Mouse (Mus musculus): Measurements from ENCODE around the gene Gm15128. TPM values are rescaled to one million over a fixed set of nuclear protein-coding genes. Genes with fewer than 3 reads are reported as not detected.
"Not testable (repeated sequence)": the region's sequence is repeated elsewhere in the genome, so short reads cannot be mapped to it uniquely, and the experiment has no call there.

Gm15128 gene
- total RNA-seq (2014; fragmentation: Nextera tagmentation) (not detected in 2 replicates), total RNA-seq (2017) (not detected in 2 replicates), polyA plus RNA-seq (2012) (not detected in 2 replicates)

DNA sequence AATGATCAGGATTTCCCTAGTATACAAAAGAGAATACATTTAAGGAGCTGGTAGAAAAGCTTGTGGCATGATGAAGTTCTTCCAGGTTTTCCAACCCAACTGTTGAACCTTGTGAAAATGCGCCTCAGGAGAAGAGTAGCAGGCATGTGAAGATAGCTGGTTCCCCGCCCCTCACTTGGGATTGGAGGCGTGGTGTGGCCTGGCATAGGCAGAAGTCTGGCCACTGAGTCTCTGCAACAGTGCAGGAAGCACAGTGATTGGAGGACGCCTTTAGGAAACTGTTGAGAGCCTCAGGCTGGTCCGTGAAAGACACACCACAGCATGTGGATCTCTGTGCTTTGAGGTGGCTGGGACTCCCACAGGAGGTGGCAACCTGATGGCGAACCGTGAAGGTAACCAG lies at the start of gene Gm15128:
Gene Gm15128, plus strand, starts transcription at position 301 of the 400 bp plus-strand sequence.
- not testable (repeated sequence) for H3K9me3 ChIP-seq (replicated peaks); ATAC-seq (ENCODE audit: extremely low read depth, insufficient number of reproducible peaks, low FRiP score, poor library complexity, severe bottlenecking); DNase-seq (ENCODE audit: low spot score); H3K4me3 ChIP-seq (ENCODE audit: low read depth, low read length); H3K36me3 ChIP-seq (replicated peaks); H3K27me3 ChIP-seq (ENCODE audit: insufficient read depth, low read length); H3K4me1 ChIP-seq (ENCODE audit: insufficient read depth, low read depth, low read length)

Other genes with a start within 250 kb of the Gm15128 start
- not detected in 2 replicates for gene Lrch2, start 211.9 kb upstream of the Gm15128 start, total RNA-seq (2014; fragmentation: Nextera tagmentation)
- gene Lrch2, start 211.9 kb upstream of the Gm15128 start, total RNA-seq (2017) = under 0.01 TPM in 1 of 2 replicates, not detected in the other
- gene Lrch2, start 211.9 kb upstream of the Gm15128 start, polyA plus RNA-seq (2012) = not detected in 2 replicates
- gene Gm15080, start 227.0 kb downstream of the Gm15128 start, total RNA-seq (2014; fragmentation: Nextera tagmentation) = not detected in 2 replicates
- gene Gm15080, start 227.0 kb downstream of the Gm15128 start, total RNA-seq (2017) = 0.11 and 0.12 TPM in 2 replicates
- not detected in 2 replicates for gene Gm15080, start 227.0 kb downstream of the Gm15128 start, polyA plus RNA-seq (2012)